In the genomic region with DNA sequence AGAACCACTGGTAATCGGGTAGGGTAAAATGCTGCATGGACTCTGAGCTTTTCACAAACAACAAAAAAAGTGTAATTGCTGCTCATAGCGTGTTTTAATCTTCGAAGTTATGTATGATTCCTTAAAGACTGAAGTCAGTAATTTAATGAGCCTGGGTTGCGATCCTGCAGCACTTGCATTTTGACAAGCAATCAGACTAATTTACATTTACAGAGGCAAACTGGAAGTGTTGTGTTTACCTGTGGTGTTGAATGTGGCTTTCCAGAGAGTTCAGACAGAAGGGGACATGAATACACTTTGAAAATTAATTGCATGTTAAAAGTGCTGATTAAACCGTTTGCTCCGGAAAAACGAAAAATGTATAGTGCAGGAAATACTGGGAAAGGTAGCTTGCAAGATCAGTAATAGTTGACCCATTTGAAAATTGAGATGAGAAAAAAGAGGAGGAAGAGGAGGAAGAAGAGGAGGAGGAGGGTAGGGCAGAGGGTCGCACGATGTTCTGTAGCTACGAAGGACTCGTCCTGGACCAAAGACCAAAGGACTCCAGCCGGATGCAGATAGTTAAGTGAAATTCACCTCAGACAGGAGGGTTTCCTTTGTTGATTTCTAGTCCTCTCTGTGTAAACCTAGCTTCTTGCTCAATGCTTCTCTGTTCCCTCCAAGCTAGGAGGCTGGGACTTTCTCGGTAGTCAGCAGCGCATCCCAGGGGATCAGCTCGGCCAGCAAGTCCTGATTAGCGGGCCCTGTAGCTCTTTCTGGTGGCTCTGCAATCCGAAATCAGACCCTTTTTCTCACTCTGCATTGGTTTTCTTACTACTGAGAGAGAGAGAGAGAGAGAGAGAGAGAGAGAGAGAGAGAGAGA, we compare ENCODE assay signal across 8 mouse cellular contexts.
DNase-seq lines count a peak whose midpoint lies in the region; ATAC-seq and TF ChIP-seq lines count a peak whose summit lies in the region.

No protein-coding gene starts in this region.

- H3K9me3 ChIP-seq in liver, embryonic 11.5 days (ENCODE audit: control insufficient read depth, low read length), result no peaks in the 10 kb centered on the region
- no peaks in the 10 kb centered on the region for H3K9me3 ChIP-seq in forebrain, postnatal 0 days (ENCODE audit: low read length)
- no peaks in the 10 kb centered on the region for H3K9me3 ChIP-seq in midbrain, embryonic 12.5 days

- peak overlapping the region; percentile 4; the same call in 1 of the 2 replicates for H3K4me2 ChIP-seq in liver, embryonic 11.5 days
- no peak overlapping the region for H3K4me2 ChIP-seq in forebrain, postnatal 0 days (ENCODE audit: low read depth)
- peak overlapping the region; percentile 40 for H3K4me2 ChIP-seq in midbrain, embryonic 12.5 days (replicated peaks)

- H3K36me3 ChIP-seq in liver, embryonic 11.5 days (ENCODE audit: control insufficient read depth, insufficient read depth, low read length), result no peaks in the 10 kb centered on the region
- no peaks in the 10 kb centered on the region for H3K36me3 ChIP-seq in forebrain, postnatal 0 days (ENCODE audit: insufficient read depth)
- H3K36me3 ChIP-seq in midbrain, embryonic 12.5 days, result no peaks in the 10 kb centered on the region

- no peak overlapping the region for H3K9ac ChIP-seq in liver, embryonic 11.5 days (ENCODE audit: low read depth, low read length)
- no peak overlapping the region for H3K9ac ChIP-seq in forebrain, postnatal 0 days
- H3K9ac ChIP-seq in midbrain, embryonic 12.5 days (replicated peaks), result no peak overlapping the region

- H3K4me1 ChIP-seq in liver, embryonic 11.5 days (replicated peaks; ENCODE audit: control insufficient read depth, insufficient read depth, low read length), result no peaks in the 10 kb centered on the region
- no peaks in the 10 kb centered on the region for H3K4me1 ChIP-seq in forebrain, postnatal 0 days (ENCODE audit: insufficient read depth)
- H3K4me1 ChIP-seq in midbrain, embryonic 12.5 days, result peaks cover 29% of the 10 kb centered on the region

- no peak for ATAC-seq in liver, embryonic 11.5 days (replicated peaks; ENCODE audit: low FRiP score)
- peak; percentile 37; the same call in 1 of the 2 replicates for ATAC-seq in forebrain, postnatal 0 days
- ATAC-seq in midbrain, embryonic 12.5 days (ENCODE audit: low FRiP score, low read depth), result no peak

- no peak for TF ChIP-seq CTCF in forebrain, postnatal 0 days (IDR thresholded peaks at IDR 0.05; ENCODE audit: low read depth)

- no peak overlapping the region for H3K27ac ChIP-seq in liver, embryonic 11.5 days (ENCODE audit: low read depth, low read length)
- no peak overlapping the region for H3K27ac ChIP-seq in forebrain, postnatal 0 days (ENCODE audit: low read depth, low read length)
- no peak overlapping the region for H3K27ac ChIP-seq in midbrain, embryonic 12.5 days (replicated peaks)

- H3K4me3 ChIP-seq in liver, embryonic 11.5 days (ENCODE audit: low read depth, low read length), result no peak overlapping the region
- no peak overlapping the region for H3K4me3 ChIP-seq in forebrain, postnatal 0 days (ENCODE audit: low read depth, low read length)
- H3K4me3 ChIP-seq in midbrain, embryonic 12.5 days, result 0 out of 2 replicates have a peak overlapping the region, but pooled peaks have one; percentile 24

- 6% methylated on average over 17 of the region's 17 CpGs for whole genome bisulfite sequencing in liver, embryonic 11.5 days
- 8% methylated on average over 17 of the region's 17 CpGs for WGBS in forebrain, postnatal 0 days
- WGBS in midbrain, embryonic 12.5 days, result 5% methylated on average over 17 of the region's 17 CpGs

- DNase-seq in adrenal gland, postnatal 10 days, result peak; percentile 41
- no peak for DNase-seq in adrenal gland, adult 8-10 months
- no peak for DNase-seq in liver, embryonic 11.5 days (ENCODE audit: low spot score)
- no peak for DNase-seq in liver
- DNase-seq in forebrain, postnatal 0 days, result peak; percentile 75
- DNase-seq in thymus, postnatal 4 days, result no peak
- DNase-seq in cerebellum, adult 9-11 months, result no peak

- H3K27me3 ChIP-seq in liver, embryonic 11.5 days (replicated peaks; ENCODE audit: control insufficient read depth, insufficient read depth, low read length), result peaks cover 61% of the 10 kb centered on the region
- peaks cover 37% of the 10 kb centered on the region for H3K27me3 ChIP-seq in forebrain, postnatal 0 days (ENCODE audit: insufficient read depth, low read length)
- H3K27me3 ChIP-seq in midbrain, embryonic 12.5 days, result peaks cover 67% of the 10 kb centered on the region

Comparison
In these comparisons a context has a peak if more than half of its experiments do, and no peak if none do; other contexts are left out.
1. DNase-seq: peak in adrenal gland, postnatal 10 days (single experiment) and forebrain, postnatal 0 days (single experiment); none in adrenal gland, adult 8-10 months (single experiment), liver, embryonic 11.5 days (single experiment), liver (single experiment), thymus, postnatal 4 days (single experiment) and cerebellum, adult 9-11 months (single experiment).